Mouse (Mus musculus): Measurements from ENCODE around the gene Fads1.

DNA sequence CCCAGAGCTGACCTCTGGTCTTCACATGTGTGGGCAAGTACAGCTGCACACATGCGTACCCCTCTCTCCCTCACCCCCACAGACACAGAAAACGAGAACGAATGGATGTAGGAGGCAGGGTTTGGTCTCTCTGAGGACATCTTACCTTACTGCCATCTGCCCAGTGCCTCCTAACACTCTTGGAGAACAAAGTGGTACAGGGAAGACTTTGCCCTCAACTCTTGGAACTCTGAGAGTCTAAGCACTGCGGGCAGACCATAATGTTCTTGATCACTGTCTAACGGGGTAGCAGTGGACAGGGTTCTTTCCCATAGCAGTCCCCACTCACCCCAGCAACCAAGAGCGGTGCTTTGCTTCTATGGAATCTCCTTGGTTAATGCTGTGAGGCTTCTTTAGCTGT lies 6.3 kb downstream of the Fads1 start:
- TF ChIP-seq CTCF (IDR thresholded peaks at IDR 0.05) (no peak), EP300 (IDR thresholded peaks at IDR 0.05) (no peak)
